Mouse (Mus musculus) lung, adult 18-20 months (tissue): ENCODE measurements at regions not wholly inside any gene's neighbourhood (a gene's known extent, or its start where the extent isn't known, plus 50 kb on each side); places are given as distances from the start of the nearest gene placed in this dataset.

Source experiments
- DNase-seq, 2 experiments: peaks; one replicate each; pipeline ENCODE4 v3.0.0; 2022; ENCODE audit warnings: mixed read lengths in 2 of 2

GRCm38 (mm10) chr15:40435156-40435555 lies 301.0 kb downstream of the 9330182O14Rik start:
- no peak for DNase-seq

- DNase-seq, result no peak
Observed at GRCm38 (mm10) chr15:40436688-40437087, 302.5 kb downstream of the 9330182O14Rik start.

- no peak for DNase-seq
Observed at GRCm38 (mm10) chr15:40439827-40440226, 305.7 kb downstream of the 9330182O14Rik start.

GRCm38 (mm10) chr15:40448623-40449022 lies 314.5 kb downstream of the 9330182O14Rik start:
- DNase-seq, result no peak

GRCm38 (mm10) chr15:40453235-40453634 lies 319.1 kb downstream of the 9330182O14Rik start:
- DNase-seq, result no peak

GRCm38 (mm10) chr15:40475659-40476355 lies 341.6 kb downstream of the 9330182O14Rik start:
- DNase-seq, result peak; percentile 8 to 20

- DNase-seq, result no peak
Observed at GRCm38 (mm10) chr15:40480386-40480785, 346.2 kb downstream of the 9330182O14Rik start.

- DNase-seq, result no peak
Observed at GRCm38 (mm10) chr15:40481239-40481638, 347.1 kb downstream of the 9330182O14Rik start.

- DNase-seq, result no peak
Observed at GRCm38 (mm10) chr15:40485997-40486396, 351.8 kb downstream of the 9330182O14Rik start.

GRCm38 (mm10) chr15:40501180-40502125 lies 367.3 kb downstream of the 9330182O14Rik start:
- no peak for DNase-seq

GRCm38 (mm10) chr15:40510826-40511225 lies 376.7 kb downstream of the 9330182O14Rik start:
- no peak for DNase-seq

GRCm38 (mm10) chr15:40524350-40524749 lies 390.2 kb downstream of the 9330182O14Rik start:
- no peak for DNase-seq

- no peak for DNase-seq
Observed at GRCm38 (mm10) chr15:40533451-40533873, 399.3 kb downstream of the 9330182O14Rik start.

- DNase-seq, result no peak
Observed at GRCm38 (mm10) chr15:40561661-40562060, 427.5 kb downstream of the 9330182O14Rik start.

- DNase-seq, result no peak
Observed at GRCm38 (mm10) chr15:40565716-40566115, 431.6 kb downstream of the 9330182O14Rik start.

GRCm38 (mm10) chr15:40566481-40566880 lies 432.3 kb downstream of the 9330182O14Rik start:
- no peak for DNase-seq

- DNase-seq, result no peak
Observed at GRCm38 (mm10) chr15:40568701-40569100, 434.5 kb downstream of the 9330182O14Rik start.
